Mouse (Mus musculus) kidney, embryonic 16.5 days (tissue): ENCODE results near the gene Med28. TPM values are rescaled to one million over a fixed set of nuclear protein-coding genes. Genes with fewer than 3 reads are reported as not detected.

Experiments used
- ATAC-seq: fragments of 200-750 bp; cut with Nextera tagmentation; 2 replicates; pipeline ENCODE4 v1.8.0; 2017; ENCODE audit warnings: moderate TSS enrichment; ENCODE audit not compliant: low FRiP score, low TSS enrichment
- H3K27ac ChIP-seq: fragments of 300-500 bp; sonication (generic); 2 replicates; pipeline ENCODE4 v1.5.1; 2014; ENCODE audit warnings: low read length
- H3K27me3 ChIP-seq: fragments of 300-500 bp; sonication (generic); 2 replicates; pipeline ENCODE4 v1.6.1; 2014; ENCODE audit warnings: low read length, control low read depth, mixed read lengths; ENCODE audit not compliant: insufficient read depth
- H3K36me3 ChIP-seq: fragments of 300-500 bp; sonication (generic); 2 replicates; pipeline ENCODE4 v1.6.1; 2014; ENCODE audit warnings: low read length, control low read depth, mixed read lengths; ENCODE audit not compliant: insufficient read depth
- H3K4me1 ChIP-seq: fragments of 300-500 bp; sonication (generic); 2 replicates; pipeline ENCODE4 v1.6.1; 2014; ENCODE audit warnings: low read length, control low read depth, mixed read lengths; ENCODE audit not compliant: insufficient read depth
- H3K4me2 ChIP-seq: fragments of 300-500 bp; sonication (generic); replicated peaks from 2 replicates; pipeline ENCODE4 v1.6.1; 2014; ENCODE audit warnings: low read depth, low read length
- H3K4me3 ChIP-seq: fragments of 300-500 bp; sonication (generic); 2 replicates; pipeline ENCODE4 v1.5.1; 2014; ENCODE audit warnings: mild to moderate bottlenecking, low read length
- H3K9ac ChIP-seq: fragments of 300-500 bp; sonication (generic); replicated peaks from 2 replicates; pipeline ENCODE4 v1.6.1; 2014; ENCODE audit warnings: low read length
- H3K9me3 ChIP-seq: fragments of 300-500 bp; sonication (generic); 2 replicates; pipeline ENCODE4 v1.6.1; 2016; ENCODE audit warnings: low read length, control low read depth
- WGBS: fragments of 180-500 bp; shearing (Covaris S2); extraction: QIAGEN DNeasy Blood & Tissue Kit; methylation state at CpG from one replicate; pipeline ENCODE4 v1.1.7; 2014; 5-methylcytosine and 5-hydroxymethylcytosine counted together
- polyA plus RNA-seq: library from polyadenylated mRNA; unstranded; fragments of >200 nt; fragmentation: Nextera tagmentation; extraction: Ambion mirVana; gene quantifications from 2 replicates; pipeline ENCODE4 v1.2.1, GENCODE M21; 2015

The Med28 gene
- polyA plus RNA-seq = 292 and 293 TPM in 2 replicates

- ATAC-seq = peak; percentile 95
- Histone ChIP-seq H3K4me2 (peak within 1 kb of the TSS; percentile 67), H3K27ac (no peak within 1 kb of the TSS), H3K4me1 (peaks cover 13% of the 10 kb centered on the region), H3K27me3 (no peaks in the 10 kb centered on the region), H3K9me3 (no peaks in the 10 kb centered on the region), H3K36me3 (peaks cover 14% of the 10 kb centered on the region), H3K9ac (peak within 1 kb of the TSS; percentile 84), H3K4me3 (peak within 1 kb of the TSS; percentile 78)
- 2% methylated on average over 56 of the region's 56 CpGs for WGBS
Measured at GRCm38 (mm10) chr5:45519960-45520808, at the start of gene Med28. Med28 (plus strand) TSS chr5:45520229.

GRCm38 (mm10) chr5:45472880-45473450 is 47.1 kb upstream of the Med28 start:
- H3K27ac ChIP-seq = no peak overlapping the region
- no peak overlapping the region for H3K4me2 ChIP-seq
- no peaks in the 10 kb centered on the region for H3K27me3 ChIP-seq
- WGBS = 30% methylated on average over 7 of the region's 7 CpGs
- no peak overlapping the region for H3K4me3 ChIP-seq
- no peaks in the 10 kb centered on the region for H3K9me3 ChIP-seq
- no peak for ATAC-seq
- H3K4me1 ChIP-seq = peaks cover 7% of the 10 kb centered on the region; the same call in 1 of the 2 replicates
- no peaks in the 10 kb centered on the region for H3K36me3 ChIP-seq
- H3K9ac ChIP-seq = no peak overlapping the region

DNA sequence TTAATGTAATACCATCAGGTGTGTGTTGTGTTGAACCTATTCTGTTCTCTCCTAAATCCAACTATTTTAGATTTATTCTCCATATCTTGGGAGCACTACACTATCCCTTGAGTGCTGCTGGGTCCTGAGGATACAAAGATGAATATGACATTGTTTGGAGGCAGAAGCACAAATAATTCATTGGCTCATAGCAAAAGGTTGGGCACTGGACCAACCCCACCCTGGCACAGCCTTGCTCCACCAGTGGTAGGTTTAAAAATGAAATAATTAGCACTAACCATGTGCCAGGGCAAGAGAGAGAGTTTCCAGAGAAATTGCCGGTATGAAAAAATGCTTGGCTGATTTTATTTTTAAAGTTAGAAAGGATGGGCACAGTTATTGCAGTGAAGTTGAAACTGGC is 46.5 kb upstream of the Med28 start:
- no peaks in the 10 kb centered on the region for H3K27me3 ChIP-seq
- H3K4me3 ChIP-seq = no peak overlapping the region
- 88% methylated on average over 1 of the region's 1 CpGs for WGBS
- H3K9me3 ChIP-seq = no peaks in the 10 kb centered on the region
- H3K36me3 ChIP-seq = no peaks in the 10 kb centered on the region
- H3K27ac ChIP-seq = no peak overlapping the region
- ATAC-seq = no peak
- H3K9ac ChIP-seq = no peak overlapping the region
- no peak overlapping the region for H3K4me2 ChIP-seq
- H3K4me1 ChIP-seq = peaks cover 7% of the 10 kb centered on the region; the same call in 1 of the 2 replicates

DNA sequence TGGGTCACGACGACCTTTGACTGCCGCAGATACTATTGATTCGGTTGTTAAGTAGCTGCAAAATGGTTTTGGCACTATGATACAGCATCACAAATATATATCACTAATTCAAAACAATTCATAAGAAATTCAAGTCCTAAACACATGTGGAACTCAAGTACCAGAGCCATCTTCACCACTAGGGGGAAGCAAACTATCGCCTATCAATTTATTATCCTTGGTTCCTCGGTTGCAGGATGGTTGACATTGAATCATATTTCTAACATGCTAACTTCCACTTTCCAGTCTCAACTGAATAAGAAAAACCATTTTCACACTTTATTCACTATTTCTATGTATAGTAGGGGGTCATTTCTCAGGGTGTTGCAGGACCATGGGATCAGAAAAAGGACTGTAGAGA is 45.8 kb upstream of the Med28 start:
- no peak overlapping the region for H3K9ac ChIP-seq
- WGBS = 24% methylated on average over 6 of the region's 6 CpGs
- no peaks in the 10 kb centered on the region for H3K36me3 ChIP-seq
- no peaks in the 10 kb centered on the region for H3K27me3 ChIP-seq
- no peak overlapping the region for H3K27ac ChIP-seq
- no peak overlapping the region for H3K4me3 ChIP-seq
- ATAC-seq = no peak
- peaks cover 7% of the 10 kb centered on the region; the same call in 1 of the 2 replicates for H3K4me1 ChIP-seq
- no peaks in the 10 kb centered on the region for H3K9me3 ChIP-seq
- H3K4me2 ChIP-seq = no peak overlapping the region

- no peak overlapping the region for H3K27ac ChIP-seq
- no peak overlapping the region for H3K4me3 ChIP-seq
- H3K36me3 ChIP-seq = no peaks in the 10 kb centered on the region
- H3K4me2 ChIP-seq = no peak overlapping the region
- 75% methylated on average over 3 of the region's 4 CpGs for WGBS
- ATAC-seq = no peak
- H3K4me1 ChIP-seq = peaks cover 7% of the 10 kb centered on the region; the same call in 1 of the 2 replicates
- H3K9me3 ChIP-seq = no peaks in the 10 kb centered on the region
- H3K9ac ChIP-seq = no peak overlapping the region
- no peaks in the 10 kb centered on the region for H3K27me3 ChIP-seq
Measured at GRCm38 (mm10) chr5:45474758-45475157, 45.3 kb upstream of the Med28 start.

DNA sequence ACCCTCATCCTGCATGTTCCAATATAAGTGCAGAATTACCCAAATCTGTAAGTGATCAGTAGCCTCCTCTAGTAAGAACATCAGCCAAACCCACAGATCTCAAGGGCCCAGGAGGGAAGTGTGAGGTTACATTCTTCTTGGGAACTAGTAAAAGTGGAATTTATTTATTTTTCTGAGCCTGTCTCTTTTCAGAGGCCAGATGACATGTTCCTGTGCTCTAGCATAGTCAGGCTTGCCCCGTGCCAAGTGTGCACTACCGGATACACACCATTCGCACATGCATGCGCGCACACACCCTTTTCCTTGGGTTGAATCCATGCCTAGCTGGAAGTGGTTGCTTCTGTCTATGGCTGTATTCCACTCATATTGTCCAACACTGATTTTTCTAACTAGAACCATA is 44.3 kb upstream of the Med28 start:
- Histone ChIP-seq H3K27me3 (no peaks in the 10 kb centered on the region), H3K4me3 (no peak overlapping the region), H3K4me2 (no peak overlapping the region), H3K4me1 (peaks cover 7% of the 10 kb centered on the region; the same call in 1 of the 2 replicates), H3K9me3 (no peaks in the 10 kb centered on the region), H3K27ac (no peak overlapping the region), H3K9ac (no peak overlapping the region), H3K36me3 (no peaks in the 10 kb centered on the region)
- ATAC-seq = no peak
- 80% methylated on average over 5 of the region's 5 CpGs for WGBS

DNA sequence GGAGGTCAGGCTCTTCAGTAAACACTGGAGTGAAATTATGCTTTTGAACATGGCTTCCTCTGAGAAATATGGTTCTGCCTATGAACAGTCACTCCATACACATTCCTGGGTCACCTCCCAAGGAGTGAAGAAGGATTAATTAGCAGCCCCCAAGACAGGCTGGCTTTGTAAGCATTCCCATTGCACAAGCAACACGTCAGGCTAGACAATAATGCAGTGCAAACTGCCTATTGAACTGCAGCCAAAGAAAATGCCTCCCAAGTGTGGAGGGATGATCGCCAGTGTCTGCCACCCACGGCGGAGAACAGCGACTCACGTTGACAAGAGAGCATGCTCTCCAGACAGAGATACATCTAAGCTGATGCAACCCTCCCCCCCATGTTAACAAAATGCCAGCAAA is 43.7 kb upstream of the Med28 start:
- no peak for ATAC-seq
- Histone ChIP-seq H3K4me3 (no peak overlapping the region), H3K27ac (no peak overlapping the region), H3K9me3 (no peaks in the 10 kb centered on the region), H3K4me2 (no peak overlapping the region), H3K9ac (no peak overlapping the region), H3K4me1 (peaks cover 7% of the 10 kb centered on the region; the same call in 1 of the 2 replicates), H3K36me3 (no peaks in the 10 kb centered on the region), H3K27me3 (no peaks in the 10 kb centered on the region)
- WGBS = 36% methylated on average over 6 of the region's 6 CpGs

- Histone ChIP-seq H3K27me3 (no peaks in the 10 kb centered on the region), H3K9me3 (no peaks in the 10 kb centered on the region), H3K4me2 (no peak overlapping the region), H3K27ac (no peak overlapping the region), H3K36me3 (no peaks in the 10 kb centered on the region), H3K9ac (no peak overlapping the region), H3K4me3 (no peak overlapping the region), H3K4me1 (peaks cover 7% of the 10 kb centered on the region; the same call in 1 of the 2 replicates)
- ATAC-seq = no peak
- WGBS = 82% methylated on average over 7 of the region's 7 CpGs
Measured at GRCm38 (mm10) chr5:45477601-45478000, 42.4 kb upstream of the Med28 start.

DNA sequence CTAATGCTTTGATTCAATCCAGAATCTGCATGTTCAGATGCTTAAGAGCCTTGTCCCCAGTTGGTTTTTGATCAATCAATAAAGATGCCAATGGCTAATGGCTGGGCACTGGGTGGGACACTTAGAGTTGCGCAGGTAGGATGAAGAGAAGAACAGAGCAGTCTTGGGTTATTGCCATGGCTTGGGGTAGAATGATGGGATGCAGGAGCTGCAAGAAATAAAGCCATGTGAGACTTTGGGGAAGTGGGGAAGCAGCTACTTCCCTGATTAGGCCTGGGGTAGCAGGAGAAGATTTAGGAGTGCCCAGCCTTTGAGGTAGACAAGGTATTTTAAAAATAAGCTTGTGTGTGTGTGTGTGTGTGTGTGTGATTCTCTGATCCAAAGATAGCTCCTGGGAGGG is 40.0 kb upstream of the Med28 start:
- Histone ChIP-seq H3K4me1 (peaks cover 7% of the 10 kb centered on the region; the same call in 1 of the 2 replicates), H3K27me3 (no peaks in the 10 kb centered on the region), H3K4me2 (no peak overlapping the region), H3K9me3 (no peaks in the 10 kb centered on the region), H3K9ac (no peak overlapping the region), H3K4me3 (no peak overlapping the region), H3K27ac (no peak overlapping the region), H3K36me3 (no peaks in the 10 kb centered on the region)
- 96% methylated on average over 1 of the region's 1 CpGs for WGBS
- ATAC-seq = no peak

DNA sequence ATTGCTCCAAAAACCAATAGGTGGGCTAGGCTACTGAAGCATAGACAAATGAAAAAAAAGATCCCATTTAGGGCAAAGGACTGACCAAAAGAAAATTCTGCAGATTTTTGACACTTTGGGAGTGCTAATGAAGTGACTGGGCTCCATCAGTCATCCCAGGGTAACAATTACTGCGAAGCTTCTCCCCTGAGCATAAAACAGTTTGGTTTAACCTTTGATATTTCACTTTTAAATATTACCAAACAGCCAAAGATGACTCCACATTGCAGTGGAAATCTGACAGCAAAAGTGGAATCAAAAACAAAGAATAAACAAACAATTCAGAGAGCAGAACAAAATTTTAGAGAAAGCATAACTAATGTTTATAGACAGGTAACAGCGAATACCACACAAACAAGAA is 38.9 kb upstream of the Med28 start:
- Histone ChIP-seq H3K4me1 (peaks cover 3% of the 10 kb centered on the region; the same call in 1 of the 2 replicates), H3K36me3 (no peaks in the 10 kb centered on the region), H3K9me3 (no peaks in the 10 kb centered on the region), H3K27me3 (no peaks in the 10 kb centered on the region), H3K4me3 (no peak overlapping the region), H3K4me2 (no peak overlapping the region), H3K27ac (no peak overlapping the region), H3K9ac (no peak overlapping the region)
- WGBS = 85% methylated on average over 2 of the region's 2 CpGs
- ATAC-seq = no peak
